Mouse (Mus musculus) lung, adult 2 months (tissue): ENCODE measurements at regions not wholly inside any gene's neighbourhood (a gene's known extent, or its start where the extent isn't known, plus 50 kb on each side); places are given as distances from the start of the nearest gene placed in this dataset.

Experiments
- CTCF ChIP-seq: fragments of 200-500 bp; IDR thresholded peaks from 2 replicates; pipeline ENCODE4 v1.5.1; 2011; ENCODE audit warnings: mild to moderate bottlenecking, low read length, control low read depth; ENCODE audit not compliant: insufficient read depth
- POLR2A ChIP-seq: fragments of 200-500 bp; IDR thresholded peaks from 2 replicates; pipeline ENCODE4 v1.6.1; 2011; ENCODE audit warnings: low read depth, mild to moderate bottlenecking, control low read depth, low read length, borderline replicate concordance; ENCODE audit errors: extremely low read depth

DNA sequence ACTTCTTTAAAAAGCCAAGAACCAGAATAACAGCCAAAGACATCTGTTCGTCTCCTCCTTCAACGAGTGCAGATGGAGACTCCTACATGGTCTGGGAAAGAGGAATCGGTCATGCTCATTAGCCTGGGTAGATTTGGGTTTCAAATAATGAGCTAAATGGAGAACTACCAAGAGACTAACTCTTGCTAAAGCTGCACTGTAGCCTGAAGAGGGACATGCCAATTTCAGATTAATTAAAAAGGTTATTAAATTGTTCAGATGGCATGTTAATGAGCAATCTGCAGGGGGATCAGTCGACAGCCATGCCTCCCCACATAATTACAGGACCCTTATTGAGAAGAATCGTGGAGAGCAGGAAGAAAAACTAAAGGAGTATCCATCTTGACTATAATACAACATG, 386.1 kb downstream of the Nedd1 start:
- TF ChIP-seq POLR2A (no peak), CTCF (no peak)
